Mouse (Mus musculus) granulocyte monocyte progenitor cell, adult 5-6 weeks (primary cell): Measurements from ENCODE around the gene Fto. TPM values are rescaled to one million over a fixed set of nuclear protein-coding genes. Genes with fewer than 3 reads are reported as not detected.

ENCODE experiments used
- ATAC-seq: replicated peaks from 2 replicates; pipeline ENCODE4 v1.8.0; 2016; ENCODE audit warnings: mild to moderate bottlenecking, moderate TSS enrichment, inconsistent platforms; ENCODE audit not compliant: poor library complexity, severe bottlenecking
- total RNA-seq, 2 experiments: library from RNA; stranded (forward) in 1 of 2; stranded (reverse) in 1 of 2; fragments of 200-712, 200-1000 nt in 1 of 2; fragments of >200 nt in 1 of 2; fragmentation: Nextera tagmentation in 1 of 2; gene quantifications; 2 replicates each; pipeline ENCODE4 v1.2.3; 2014 to 2017

The Fto gene
- total RNA-seq, 2 experiments from 2014 or later: 31.4 to 61.5 TPM

DNA sequence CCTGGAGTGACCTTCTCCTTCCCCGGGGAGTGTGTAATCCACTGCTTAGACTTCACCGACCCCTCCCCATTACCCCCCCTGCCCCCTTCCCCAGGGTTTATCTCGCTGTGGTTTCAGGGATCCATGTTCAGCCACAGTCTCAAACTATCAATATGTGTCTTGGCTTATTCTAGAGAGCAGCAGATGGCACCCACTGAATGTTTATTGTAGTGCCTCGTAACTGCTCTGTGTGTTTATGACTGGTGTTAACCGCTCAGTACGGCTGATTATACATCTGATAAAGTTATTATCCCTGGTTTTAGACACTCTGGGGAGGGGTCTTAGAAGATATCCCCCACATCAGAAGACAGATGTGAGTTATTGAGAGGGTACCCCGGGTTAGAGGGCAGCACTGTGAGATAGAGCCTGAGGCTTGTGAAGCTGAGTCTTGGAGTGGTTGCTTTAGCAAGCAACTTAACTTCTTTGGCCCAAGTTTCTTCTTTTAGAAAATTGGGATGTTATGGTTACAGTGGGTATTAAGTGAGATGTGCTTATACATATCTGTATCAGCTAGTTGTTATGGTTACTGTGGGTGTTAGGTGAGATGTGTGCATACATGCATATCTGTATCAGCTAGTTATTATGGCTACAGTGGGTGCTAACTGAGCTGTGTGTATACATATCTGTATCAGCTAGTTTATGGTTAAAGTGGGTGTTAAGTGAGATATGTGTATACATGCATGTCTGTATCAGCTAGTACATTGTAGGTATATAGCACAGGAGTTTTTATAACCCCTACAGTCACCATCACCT, 5.8 kb downstream of the Fto start:
- no peak for ATAC-seq

DNA sequence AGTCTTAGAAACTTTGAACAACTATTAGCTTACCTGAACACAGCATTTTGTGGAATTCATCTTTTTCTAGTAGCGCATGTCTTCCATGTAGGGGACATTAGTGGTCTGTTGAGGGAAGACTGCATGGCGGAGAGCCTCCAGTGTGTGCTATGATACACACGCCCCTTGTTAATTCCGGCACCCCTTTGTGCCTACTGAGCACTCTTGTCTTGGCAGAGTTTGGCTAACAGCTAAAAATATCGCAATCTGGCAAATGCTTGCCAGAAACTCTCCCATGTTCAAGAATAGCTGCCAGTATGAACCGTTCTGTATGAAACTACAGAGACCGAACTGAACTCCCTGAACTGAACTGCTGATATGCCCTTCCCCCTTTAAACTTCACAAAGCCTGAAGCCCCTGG, 10.2 kb downstream of the Fto start:
- ATAC-seq: no peak

DNA sequence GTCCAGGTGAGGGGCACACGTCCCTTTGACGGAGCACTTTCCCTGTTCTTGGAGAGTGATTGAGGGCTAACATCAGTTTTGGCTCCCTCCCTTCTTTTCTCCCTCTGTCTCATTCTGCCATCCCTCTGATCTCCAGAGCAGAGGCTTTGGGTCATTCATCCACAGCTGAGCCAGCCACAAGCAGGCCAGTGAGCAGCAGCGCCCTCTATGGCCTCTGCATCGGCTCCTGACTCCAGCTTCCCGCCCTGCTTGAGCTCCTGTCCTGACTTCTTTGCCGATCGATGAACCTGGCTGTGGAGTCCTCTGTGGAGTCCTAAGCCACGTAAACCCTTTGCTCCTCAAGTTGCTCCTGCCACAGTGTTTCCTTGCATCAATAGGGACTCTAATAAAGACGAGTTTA, 10.9 kb downstream of the Fto start:
- no peak for ATAC-seq

DNA sequence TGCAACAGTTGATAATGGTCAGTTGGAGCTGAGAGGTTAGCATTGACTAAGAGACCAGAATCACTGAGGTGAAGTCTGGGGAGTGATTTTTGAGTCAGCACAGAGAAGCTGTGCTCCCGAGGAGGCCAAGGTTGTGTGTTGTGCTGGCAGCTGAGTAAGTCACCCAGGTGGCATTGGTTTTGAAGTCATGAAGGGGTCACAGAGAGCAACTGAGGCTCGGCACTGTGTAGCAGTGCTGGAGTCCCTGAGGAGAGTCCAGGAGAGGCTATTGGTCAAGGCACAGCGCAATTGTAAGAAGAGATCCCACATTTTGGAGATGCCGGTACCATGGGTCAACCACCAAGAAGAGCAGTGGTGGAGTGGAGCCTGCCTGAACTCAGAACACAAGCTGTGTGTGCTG, 11.6 kb downstream of the Fto start:
- ATAC-seq: no peak

DNA sequence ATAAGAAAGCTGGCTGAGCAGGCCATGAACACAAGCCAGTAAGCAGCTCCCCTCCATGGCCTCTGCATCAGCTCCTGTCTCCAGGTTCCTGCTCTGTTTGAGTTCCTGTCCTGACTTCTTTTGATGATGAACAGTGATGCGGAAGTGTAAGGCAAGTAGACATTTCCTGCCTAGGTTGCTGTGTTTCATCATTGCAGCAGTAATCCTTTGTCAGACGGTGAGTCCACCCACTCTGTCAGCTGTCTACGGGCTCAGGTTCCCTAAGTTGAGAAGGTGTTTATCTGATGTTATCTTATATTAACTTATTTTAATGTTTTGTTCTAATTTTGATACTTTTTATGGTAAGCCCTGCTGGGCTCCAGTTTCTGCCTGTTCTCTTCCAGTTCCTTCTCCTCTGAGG, 12.7 kb downstream of the Fto start:
- ATAC-seq: peak; percentile 71

DNA sequence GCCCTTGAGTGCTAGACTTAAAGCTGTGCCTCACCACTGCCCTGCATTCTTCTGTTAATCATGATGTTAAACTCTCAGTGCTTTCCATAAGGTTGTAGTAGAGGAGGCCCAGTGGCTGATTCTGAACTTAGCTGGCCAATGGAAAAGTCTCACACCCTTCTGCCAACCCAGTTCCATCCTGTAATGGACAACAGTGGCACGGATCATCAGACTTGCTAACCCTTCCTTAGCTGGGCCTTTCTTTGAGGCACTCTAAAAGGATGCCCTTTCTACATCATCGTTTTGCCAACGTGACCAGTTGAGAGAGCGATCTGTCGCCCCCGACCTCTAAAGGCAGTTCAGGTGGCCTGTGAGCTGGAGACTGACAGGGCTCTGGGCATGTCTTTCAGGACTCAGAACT, 13.6 kb downstream of the Fto start:
- ATAC-seq: no peak

DNA sequence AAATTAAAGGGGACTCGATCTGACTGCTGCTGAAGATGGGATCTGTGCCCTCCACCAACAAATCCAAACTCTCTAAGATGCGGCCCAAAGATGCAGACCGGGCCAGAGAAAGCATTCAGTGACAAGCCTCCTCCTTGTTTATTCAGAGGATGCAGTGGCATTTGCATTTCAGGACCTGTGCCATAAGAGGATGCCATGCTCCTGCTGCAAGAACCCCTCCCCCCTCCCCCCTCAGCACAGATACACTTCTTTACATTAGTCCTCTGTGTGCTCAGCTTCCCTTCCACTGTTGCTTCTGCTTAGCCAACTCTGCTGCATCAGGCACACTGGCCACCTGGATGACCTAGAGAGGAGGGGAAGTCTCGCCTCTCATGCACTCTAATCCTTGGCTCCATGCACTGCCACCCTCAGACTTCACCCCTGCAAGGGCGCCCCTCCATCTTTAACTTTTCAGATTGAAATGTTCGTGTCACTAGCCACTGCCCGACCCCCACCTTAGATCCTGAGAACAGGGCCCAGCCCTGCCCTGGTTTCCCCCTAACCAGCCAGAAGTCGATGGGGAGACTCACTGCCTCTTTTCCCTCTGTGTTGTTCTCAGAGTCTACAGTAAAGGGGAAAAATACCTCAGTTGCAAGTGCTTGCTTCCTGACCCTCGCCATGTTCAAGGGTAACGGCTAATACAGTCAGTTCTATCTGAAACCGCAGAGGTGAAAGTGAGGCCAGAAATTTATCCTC, 14.3 kb downstream of the Fto start:
- ATAC-seq: no peak

DNA sequence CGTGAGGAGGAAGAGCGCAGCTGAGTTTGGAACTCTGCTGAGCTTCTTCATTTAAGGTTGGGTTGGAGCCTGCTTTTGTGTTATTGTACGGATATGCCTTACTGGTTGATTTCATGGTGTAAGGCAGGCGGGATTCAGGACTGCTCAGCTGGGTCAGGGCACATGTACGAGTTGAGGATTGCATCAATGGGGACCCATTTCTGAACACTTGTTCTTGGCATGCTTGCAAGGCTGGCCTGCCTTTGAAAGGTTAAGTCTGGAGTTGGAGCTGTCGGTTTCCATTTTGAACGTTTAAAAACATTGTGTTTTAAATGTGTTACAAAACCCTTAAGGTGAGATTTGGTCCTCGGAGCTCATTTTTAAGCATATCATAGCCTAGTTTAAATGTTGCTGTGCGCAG, 15.7 kb downstream of the Fto start:
- no peak for ATAC-seq

DNA sequence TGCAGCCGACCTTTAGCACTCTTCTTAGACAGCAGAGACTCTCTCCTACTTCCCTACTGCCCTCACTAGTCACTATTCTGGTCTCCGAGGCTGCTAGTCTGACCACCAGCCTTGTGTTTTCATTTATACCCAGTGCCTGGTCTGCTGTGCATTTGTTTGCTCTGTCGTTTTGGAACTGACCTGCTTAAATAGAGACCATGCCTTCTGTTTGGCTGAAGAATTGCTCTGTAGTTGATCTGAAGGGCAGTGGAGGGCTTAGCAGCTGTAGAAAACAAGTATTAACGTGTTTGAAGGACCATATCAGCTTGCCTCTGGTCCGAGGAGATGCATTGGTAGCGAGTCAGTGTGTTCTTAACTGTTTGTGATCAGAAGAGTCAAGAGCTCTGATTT, 16.1 kb downstream of the Fto start:
- no peak for ATAC-seq

DNA sequence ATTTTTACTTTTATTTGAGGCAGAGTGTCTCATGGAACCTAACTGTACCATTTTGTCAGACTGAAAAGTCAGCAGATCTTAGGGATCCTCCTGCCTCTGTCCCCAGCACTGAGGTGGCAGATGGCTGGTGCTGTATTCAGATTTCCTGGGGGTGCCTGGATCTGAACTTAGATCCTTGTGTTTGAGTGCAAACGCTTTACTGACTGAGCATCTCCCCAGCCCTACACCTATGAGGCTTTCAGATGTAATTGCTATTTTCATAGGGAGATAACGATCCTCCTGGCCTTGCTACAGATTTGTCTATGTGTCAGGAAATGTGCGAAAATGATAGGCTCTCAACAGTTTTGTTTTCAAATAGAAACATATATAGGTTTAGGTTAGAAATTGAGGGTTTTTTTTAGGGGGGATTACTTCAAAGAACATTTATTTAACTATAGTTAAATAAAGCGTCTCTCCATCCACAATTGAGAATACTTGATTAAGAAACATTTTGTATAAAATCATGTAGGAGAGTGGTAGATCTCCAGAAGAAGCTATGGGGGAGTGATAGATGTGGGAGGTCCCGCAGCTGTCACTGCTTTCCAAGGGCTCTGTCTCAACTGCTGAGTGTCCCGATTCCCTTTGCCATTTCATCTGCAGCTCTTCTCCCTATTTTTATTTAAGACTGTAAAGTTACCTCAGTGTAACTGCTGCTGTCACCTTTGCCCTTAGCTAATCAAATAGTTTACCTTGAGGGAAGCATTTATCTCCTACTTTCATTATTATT, 25.2 kb downstream of the Fto start:
- no peak for ATAC-seq

DNA sequence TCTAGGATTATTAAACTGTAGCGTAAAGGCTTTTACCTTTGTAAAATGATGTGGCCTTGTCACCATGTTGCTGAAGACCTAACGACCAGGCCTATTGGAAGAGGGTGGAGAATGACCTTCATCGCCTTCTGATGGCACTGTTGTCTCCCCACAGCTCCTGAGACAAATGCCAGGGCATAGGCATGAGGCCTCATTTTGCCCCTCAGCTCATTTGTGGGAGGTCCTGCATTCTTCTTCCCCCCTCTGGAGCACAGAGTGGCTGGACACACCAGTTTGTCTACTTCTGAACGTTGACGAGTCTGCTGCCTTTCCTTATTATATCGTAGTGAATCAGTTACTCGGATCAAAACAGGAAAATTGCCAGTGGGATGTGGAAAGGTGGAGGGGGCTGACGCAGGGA, 26.3 kb downstream of the Fto start:
- ATAC-seq: no peak

DNA sequence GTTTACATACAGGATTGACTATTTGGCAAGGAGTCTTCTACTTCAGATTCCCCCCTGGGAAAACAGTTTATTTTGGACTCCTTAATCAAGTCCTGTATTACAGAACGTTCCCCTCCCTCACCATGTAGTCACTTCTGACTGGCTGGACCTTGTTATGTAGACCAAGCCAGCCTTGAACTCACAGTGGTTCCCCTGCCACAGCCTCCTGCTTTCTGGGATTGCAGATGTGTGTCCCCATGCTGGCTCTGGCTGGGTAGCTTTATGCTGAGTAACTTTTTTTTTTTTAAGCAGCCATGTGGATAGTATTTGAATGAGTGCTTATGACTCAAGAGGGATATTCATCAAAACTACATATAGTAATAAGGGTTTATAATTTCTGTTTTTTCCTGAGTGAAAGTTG, 27.4 kb downstream of the Fto start:
- ATAC-seq: no peak

DNA sequence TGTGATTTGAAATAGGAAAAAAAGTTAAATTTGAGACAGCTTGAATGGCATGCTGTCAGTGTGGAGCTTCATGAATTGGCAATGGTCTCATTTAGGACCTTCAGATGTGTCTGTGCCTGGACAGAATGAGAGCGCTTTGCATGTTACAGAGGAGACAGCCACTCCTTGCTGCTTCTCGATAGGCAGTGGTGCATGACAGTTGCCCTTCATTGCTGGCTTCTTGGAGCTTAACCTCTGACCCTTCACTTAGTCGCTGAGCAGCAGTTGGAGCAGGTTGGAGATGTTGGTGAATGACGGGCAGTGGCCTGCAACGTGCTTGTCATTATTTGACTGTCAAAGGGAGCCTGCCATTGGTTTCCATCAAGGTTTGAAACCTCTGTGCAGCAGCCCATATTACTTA, 28.9 kb downstream of the Fto start:
- ATAC-seq: 0 out of 2 replicates have a peak, but pooled peaks have one; percentile 14

DNA sequence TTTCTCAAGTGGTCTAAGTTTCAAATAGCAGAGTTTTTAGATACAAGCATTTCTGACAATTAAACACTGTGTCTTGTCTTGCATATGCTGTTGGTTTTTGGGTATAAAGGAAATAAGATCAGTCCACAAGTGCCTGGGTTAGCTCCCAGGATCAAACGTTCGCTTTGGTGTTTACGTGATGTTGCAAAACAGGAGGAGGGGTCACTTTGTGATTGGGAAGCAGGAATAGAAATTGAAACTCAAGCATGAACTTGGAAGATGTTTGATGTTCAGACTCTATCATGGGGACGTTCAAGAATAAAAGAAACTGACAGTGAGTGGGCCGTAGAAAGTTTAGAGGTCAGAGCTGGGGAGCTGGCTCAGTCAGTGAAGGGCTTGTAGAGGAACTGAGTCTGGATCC, 29.5 kb downstream of the Fto start:
- ATAC-seq: peak; percentile 57

DNA sequence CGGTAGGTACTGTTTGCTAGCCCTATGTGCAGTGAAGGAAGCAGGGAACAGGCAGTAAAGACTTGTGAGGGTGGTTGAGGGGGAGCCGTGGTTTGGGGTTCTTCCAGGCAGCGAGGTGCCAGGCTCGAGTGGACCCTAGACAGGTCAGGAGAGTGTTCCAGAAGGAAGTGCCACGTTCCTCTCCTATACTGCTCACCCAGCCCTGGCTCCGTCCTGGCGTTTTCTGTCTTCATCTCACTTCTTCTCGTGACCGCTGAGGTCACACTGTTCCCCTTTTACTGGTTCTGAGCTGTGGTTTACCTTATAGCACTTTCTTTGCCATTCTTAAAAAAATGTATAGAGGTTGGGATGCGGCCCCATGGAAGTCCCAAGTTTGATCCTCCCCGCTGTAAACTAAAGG, 31.3 kb downstream of the Fto start:
- ATAC-seq: peak; percentile 80

DNA sequence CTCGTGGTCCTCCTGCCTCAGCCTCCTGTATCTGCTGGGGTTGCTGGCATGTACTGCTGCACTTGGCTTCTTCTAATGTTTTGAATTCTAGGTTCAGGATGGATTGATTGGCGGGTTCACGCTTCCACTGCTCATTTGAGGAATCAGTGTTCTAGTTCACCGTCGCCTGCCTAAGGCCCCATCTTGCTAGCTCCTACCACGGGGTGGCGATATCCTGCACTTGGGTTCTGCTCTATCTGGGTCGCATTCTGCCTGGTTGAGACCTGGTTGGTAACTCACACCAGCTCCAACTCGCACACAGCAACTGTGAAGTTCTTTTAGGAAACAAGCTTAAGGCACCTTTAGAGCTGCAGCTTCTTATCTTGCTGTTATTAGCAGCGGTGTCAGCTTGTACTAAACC, 33.8 kb downstream of the Fto start:
- no peak for ATAC-seq

DNA sequence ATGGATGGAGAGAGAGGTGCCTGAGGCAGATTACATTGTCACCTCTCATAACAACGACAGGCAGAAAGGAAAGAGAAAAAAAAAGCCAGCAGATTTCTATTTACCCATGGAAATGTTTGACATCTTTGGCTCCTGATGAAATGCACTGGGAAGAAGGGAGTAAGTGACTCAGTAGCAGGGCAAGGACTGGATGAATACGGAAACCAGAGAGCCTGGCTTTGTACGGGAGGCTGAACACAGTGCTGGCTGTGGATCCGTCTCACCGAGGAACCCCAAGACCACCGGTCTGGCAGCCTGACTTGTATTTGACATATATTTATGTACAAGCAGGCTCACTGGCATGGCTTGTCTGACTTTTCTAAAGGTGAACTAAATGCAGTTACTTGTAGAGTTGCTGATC, 34.3 kb downstream of the Fto start:
- no peak for ATAC-seq

DNA sequence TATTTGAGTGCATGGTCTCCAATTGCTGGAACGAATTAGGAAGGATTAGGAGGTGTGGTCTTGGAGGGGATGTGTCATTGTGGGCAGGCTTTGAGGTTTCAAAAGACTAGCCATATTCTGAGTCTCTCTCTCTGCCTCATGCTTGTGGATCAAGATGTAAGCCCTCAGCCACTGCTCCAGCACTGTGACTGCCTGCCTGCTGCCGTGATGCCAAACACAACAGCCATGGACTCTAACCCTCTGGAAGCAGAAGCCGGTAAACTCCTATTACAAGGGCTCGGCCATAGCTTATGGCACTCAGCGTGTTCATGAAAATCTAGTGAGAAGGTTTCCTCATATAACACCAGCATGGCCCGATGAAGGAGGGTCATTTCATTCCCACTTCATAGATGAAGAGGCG, 36.5 kb downstream of the Fto start:
- no peak for ATAC-seq

DNA sequence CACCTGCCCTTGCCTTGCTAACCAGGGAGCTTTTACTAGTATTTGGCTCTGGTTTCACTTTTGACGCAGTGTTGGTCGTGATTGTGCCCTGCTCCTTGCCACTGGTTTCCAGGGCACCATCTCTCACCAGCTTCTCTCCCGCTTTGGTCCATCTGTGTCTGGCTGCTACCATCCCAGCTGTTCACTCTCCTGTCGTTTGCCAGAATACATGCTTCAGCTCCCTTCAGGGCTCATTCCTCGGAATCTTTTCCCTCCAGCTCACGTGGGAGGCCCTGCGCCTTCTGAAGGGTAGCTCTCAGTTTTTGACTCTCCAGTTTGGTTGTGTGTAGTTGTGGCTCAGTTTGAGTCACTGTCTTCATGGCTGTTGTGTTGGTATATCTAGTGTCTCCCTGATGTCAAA, 37.3 kb downstream of the Fto start:
- no peak for ATAC-seq

DNA sequence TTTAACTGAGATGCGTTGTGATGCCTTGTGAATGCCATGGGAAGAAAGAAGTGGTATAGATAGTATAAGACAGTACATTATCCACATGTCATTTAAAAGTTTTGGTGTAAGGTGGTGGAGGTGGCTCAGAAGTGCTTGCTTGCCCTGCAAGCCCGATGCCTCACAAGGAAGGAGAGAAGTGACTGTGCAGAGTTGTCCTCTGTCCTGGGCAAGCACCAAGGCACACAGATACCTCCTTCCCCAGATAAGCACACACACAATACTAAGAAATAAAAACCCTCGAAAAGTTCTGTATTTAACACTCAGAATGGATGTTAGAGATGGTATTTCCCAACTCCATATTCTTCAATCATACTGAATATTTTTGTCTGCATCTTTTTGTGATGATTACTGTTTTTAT, 39.3 kb downstream of the Fto start:
- ATAC-seq: no peak

DNA sequence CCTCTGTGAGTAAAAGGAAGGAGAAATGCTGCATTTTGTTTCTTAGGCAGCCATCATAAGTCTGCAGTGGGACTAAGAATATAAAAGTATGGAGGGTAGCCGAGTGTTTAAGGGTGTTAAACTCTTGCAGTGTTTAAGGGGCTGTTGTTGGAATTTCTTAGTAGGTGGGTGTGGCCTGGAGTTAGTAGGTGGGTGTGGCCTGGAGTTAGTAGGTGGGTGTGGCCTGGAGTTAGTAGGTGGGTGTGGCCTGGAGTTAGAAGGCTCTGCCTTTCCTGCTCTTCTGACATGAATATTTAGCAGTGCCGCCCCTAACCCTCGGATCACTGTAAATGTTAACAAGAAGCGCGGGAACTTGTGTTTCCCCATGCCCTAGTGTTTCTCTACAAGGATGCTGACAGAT, 39.7 kb downstream of the Fto start:
- ATAC-seq: peak; percentile 51; the same call in 1 of the 2 replicates
